Mouse (Mus musculus): ENCODE results near the gene Oard1.

Gene Oard1

DNA sequence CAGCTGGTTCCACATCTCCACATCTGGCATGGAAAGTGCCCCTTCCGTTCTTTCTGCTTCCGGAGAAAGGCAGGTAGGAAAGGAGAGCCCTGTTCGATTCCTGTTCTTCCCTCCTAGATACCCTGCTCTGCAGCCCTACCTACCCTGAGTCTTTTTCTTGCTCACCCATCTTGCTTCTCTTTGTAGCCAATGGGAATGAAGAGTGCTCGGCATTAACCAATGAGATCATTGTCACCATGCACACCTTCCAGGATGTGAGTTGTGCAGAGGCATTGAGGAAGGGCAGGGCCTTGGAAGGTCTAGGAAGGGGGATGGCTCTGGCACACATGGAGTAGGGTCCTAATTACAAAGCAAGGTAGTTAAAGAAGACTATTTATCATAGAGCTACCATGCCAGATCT is 53.6 kb downstream of the Oard1 start:
- in situ Hi-C loops (cut with MboI; ENCODE audit: unreplicated experiment in 2 of 2): no loop called here

Data from v-Abl transformed pro-B cells (cell line).